Mouse (Mus musculus) forebrain, embryonic 14.5 days (tissue): Measurements from ENCODE around the gene Cacna1e. TPM values are rescaled to one million over a fixed set of nuclear protein-coding genes. Genes with fewer than 3 reads are reported as not detected.

Experiments
- ATAC-seq: fragments of 200-750 bp; cut with Nextera tagmentation; 2 replicates; pipeline ENCODE4 v1.8.0; 2017; ENCODE audit warnings: mild to moderate bottlenecking, moderate library complexity
- DNase-seq: peaks from one replicate; pipeline ENCODE4 v3.0.0-alpha.2; 2015; ENCODE audit warnings: low spot score
- H3K27ac ChIP-seq: fragments of 300-500 bp; sonication (generic); 2 replicates; pipeline ENCODE4 v1.5.1; 2014; ENCODE audit warnings: low read depth, mild to moderate bottlenecking, control low read depth, low read length, moderate library complexity
- H3K27me3 ChIP-seq: fragments of 300-500 bp; sonication (generic); replicated peaks from 2 replicates; pipeline ENCODE4 v1.6.1; 2014; ENCODE audit warnings: low read length, control low read depth, mixed read lengths; ENCODE audit not compliant: control insufficient read depth, insufficient read depth
- H3K36me3 ChIP-seq: fragments of 300-500 bp; sonication (generic); 2 replicates; pipeline ENCODE4 v1.6.1; 2014; ENCODE audit warnings: low read length, control low read depth; ENCODE audit not compliant: control insufficient read depth, insufficient read depth
- H3K4me1 ChIP-seq: fragments of 300-500 bp; sonication (generic); 2 replicates; pipeline ENCODE4 v1.6.1; 2014; ENCODE audit warnings: antibody characterized with exemption, low read length, control low read depth; ENCODE audit not compliant: control insufficient read depth, insufficient read depth
- H3K4me2 ChIP-seq: fragments of 300-500 bp; sonication (generic); 2 replicates; pipeline ENCODE4 v1.6.1; 2014; ENCODE audit warnings: mild to moderate bottlenecking, control low read depth, low read length
- H3K4me3 ChIP-seq: fragments of 300-500 bp; sonication (generic); 2 replicates; pipeline ENCODE4 v1.5.1; 2014; ENCODE audit warnings: low read depth, low read length, control low read depth
- H3K9ac ChIP-seq: fragments of 300-500 bp; sonication (generic); 2 replicates; pipeline ENCODE4 v1.6.1; 2014; ENCODE audit warnings: mild to moderate bottlenecking, low read length, control low read depth, moderate library complexity
- H3K9me3 ChIP-seq: fragments of 300-500 bp; sonication (generic); replicated peaks from 2 replicates; pipeline ENCODE4 v1.6.1; 2016; ENCODE audit warnings: low read length, control low read depth, mixed read lengths; ENCODE audit not compliant: control insufficient read depth
- WGBS: fragments of 180-500 bp; shearing (Covaris S2); extraction: QIAGEN DNeasy Blood & Tissue Kit; methylation state at CpG from one replicate; pipeline ENCODE4 v1.1.7; 2014; 5-methylcytosine and 5-hydroxymethylcytosine counted together
- polyA plus RNA-seq: library from polyadenylated mRNA; unstranded; fragments of >200 nt; fragmentation: Nextera tagmentation; extraction: Ambion mirVana; gene quantifications from 2 replicates; pipeline ENCODE4 v1.2.1, GENCODE M21; 2014

The Cacna1e gene
- polyA plus RNA-seq, 1 experiment from 2014 or later = 6.7 TPM

- H3K27me3 ChIP-seq = no peaks in the 10 kb centered on the region
- H3K9me3 ChIP-seq = no peaks in the 10 kb centered on the region
- 92% methylated on average over 3 of the region's 3 CpGs for WGBS
- H3K9ac ChIP-seq = no peak overlapping the region
- ATAC-seq (no peak), DNase-seq (no peak)
- no peaks in the 10 kb centered on the region for H3K4me1 ChIP-seq
- H3K4me3 ChIP-seq = no peak overlapping the region
- no peak overlapping the region for H3K4me2 ChIP-seq
- no peaks in the 10 kb centered on the region for H3K36me3 ChIP-seq
- no peak overlapping the region for H3K27ac ChIP-seq
These were observed 135.8 kb downstream of the Cacna1e start for GRCm38 (mm10) chr1:154748531-154748930.

GRCm38 (mm10) chr1:154745241-154745640 is 139.1 kb downstream of the Cacna1e start:
- Histone ChIP-seq H3K9ac (no peak overlapping the region), H3K9me3 (no peaks in the 10 kb centered on the region), H3K27ac (no peak overlapping the region), H3K36me3 (no peaks in the 10 kb centered on the region), H3K4me1 (no peaks in the 10 kb centered on the region), H3K4me3 (no peak overlapping the region), H3K27me3 (no peaks in the 10 kb centered on the region), H3K4me2 (no peak overlapping the region)
- WGBS = 88% methylated on average over 6 of the region's 6 CpGs
- ATAC-seq (no peak), DNase-seq (no peak)

DNA sequence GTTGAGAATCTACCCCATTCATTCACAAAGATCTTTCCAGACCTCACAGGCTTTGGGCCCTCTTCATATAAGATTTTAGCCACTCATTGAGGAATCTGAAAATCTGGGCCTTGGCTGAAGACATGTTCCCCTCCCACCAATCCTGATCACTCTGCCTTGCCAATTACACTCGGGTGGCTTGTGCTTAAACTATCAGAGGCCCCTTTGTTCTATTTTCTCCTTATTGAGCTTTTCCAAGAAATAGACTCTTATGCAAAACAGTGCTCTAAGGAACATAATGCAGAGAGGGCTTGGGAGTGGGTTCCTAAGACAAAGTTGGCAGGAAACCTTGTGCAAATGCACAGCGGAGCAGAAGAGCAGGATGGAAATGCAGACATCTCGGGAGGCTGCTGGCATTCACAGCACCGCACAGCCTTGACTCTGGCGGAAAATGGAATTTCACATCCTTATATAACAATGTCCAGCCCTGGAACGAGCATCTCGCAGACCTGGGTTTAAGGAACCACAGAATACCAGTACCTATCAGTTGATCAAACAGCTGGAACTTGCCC is 153.8 kb downstream of the Cacna1e start:
- no peaks in the 10 kb centered on the region for H3K36me3 ChIP-seq
- DNase-seq = peak; percentile 76
- H3K9me3 ChIP-seq = no peaks in the 10 kb centered on the region
- ATAC-seq = peak; percentile 42; the same call in 1 of the 2 replicates
- no peak overlapping the region for H3K4me3 ChIP-seq
- H3K27me3 ChIP-seq = peaks cover 11% of the 10 kb centered on the region
- H3K9ac ChIP-seq = no peak overlapping the region
- peaks cover 6% of the 10 kb centered on the region for H3K4me1 ChIP-seq
- H3K4me2 ChIP-seq = no peak overlapping the region
- 13% methylated on average over 7 of the region's 7 CpGs for WGBS
- no peak overlapping the region for H3K27ac ChIP-seq

DNA sequence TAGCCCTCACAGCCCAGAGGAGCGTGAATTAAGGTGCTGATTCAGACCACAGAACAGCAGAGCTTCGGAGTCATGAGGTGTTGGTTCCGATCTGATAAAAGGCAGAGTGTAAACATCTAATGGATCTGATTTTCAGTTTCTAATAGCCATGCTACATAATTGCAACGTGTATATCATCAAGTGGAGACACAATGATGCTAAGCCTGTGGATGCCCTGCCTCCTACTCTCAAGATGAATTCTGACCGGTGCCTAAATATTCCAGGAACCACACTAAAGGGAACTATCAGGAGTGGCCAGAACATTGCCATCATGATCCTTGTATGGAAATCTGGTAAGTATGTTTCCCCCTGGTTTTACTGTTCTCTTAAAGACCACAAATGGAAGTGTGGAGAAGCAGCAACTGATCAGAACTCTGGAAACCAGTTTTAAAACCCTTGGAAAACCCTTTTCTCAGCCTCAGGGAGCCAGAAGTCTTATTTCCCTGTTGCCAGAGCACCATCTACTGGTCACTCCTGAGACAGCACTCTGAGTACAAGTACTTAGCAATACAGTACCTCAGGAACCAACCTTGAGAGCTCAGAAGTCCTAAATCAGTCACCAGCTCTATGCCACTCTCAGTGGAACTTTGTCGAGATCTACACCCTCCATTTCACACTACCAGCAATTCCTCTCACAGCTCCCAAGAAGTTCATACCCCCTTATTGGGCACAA is 154.9 kb downstream of the Cacna1e start:
- H3K4me3 ChIP-seq = no peak overlapping the region
- H3K4me2 ChIP-seq = no peak overlapping the region
- ATAC-seq (peak; percentile 38), DNase-seq (peak; percentile 95)
- H3K9me3 ChIP-seq = no peaks in the 10 kb centered on the region
- no peaks in the 10 kb centered on the region for H3K36me3 ChIP-seq
- H3K9ac ChIP-seq = no peak overlapping the region
- H3K27ac ChIP-seq = no peak overlapping the region
- peaks cover 12% of the 10 kb centered on the region for H3K4me1 ChIP-seq
- peaks cover 21% of the 10 kb centered on the region for H3K27me3 ChIP-seq
- 65% methylated on average over 6 of the region's 6 CpGs for WGBS

GRCm38 (mm10) chr1:154728682-154729081 is 155.6 kb downstream of the Cacna1e start:
- Histone ChIP-seq H3K27me3 (peaks cover 23% of the 10 kb centered on the region), H3K4me2 (no peak overlapping the region), H3K4me3 (no peak overlapping the region), H3K9me3 (no peaks in the 10 kb centered on the region), H3K27ac (no peak overlapping the region), H3K9ac (no peak overlapping the region), H3K36me3 (no peaks in the 10 kb centered on the region), H3K4me1 (peaks cover 16% of the 10 kb centered on the region)
- 50% methylated on average over 5 of the region's 5 CpGs for WGBS
- ATAC-seq (no peak), DNase-seq (no peak)

DNA sequence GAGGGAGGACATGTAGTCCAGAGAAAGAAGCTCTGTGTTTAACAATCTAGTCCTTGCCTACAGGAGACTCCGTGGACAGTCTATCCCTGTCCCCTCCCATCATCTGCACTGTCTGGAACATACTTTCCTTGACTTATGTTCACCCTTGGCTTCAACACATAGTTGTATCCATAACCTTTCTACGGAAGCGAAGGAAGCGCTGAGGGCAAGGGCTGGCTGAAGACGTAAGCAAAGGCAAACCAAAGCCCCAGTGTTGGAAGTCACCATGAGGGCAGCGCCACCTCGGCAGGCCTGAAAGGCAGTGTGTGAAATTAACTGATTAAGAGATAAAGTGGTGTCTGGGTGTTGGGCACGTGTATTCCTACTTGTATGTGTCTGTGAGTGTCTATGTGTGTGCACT is 156.6 kb downstream of the Cacna1e start:
- no peaks in the 10 kb centered on the region for H3K36me3 ChIP-seq
- H3K27me3 ChIP-seq = peaks cover 23% of the 10 kb centered on the region
- H3K9me3 ChIP-seq = no peaks in the 10 kb centered on the region
- no peak overlapping the region for H3K27ac ChIP-seq
- WGBS = 90% methylated on average over 8 of the region's 8 CpGs
- no peak overlapping the region for H3K9ac ChIP-seq
- peaks cover 16% of the 10 kb centered on the region for H3K4me1 ChIP-seq
- ATAC-seq (no peak), DNase-seq (no peak)
- H3K4me3 ChIP-seq = no peak overlapping the region
- no peak overlapping the region for H3K4me2 ChIP-seq

GRCm38 (mm10) chr1:154726361-154727161 is 157.7 kb downstream of the Cacna1e start:
- Histone ChIP-seq H3K27ac (0 out of 2 replicates have a peak overlapping the region, but pooled peaks have one; percentile 15), H3K4me1 (peaks cover 16% of the 10 kb centered on the region), H3K27me3 (peaks cover 23% of the 10 kb centered on the region), H3K4me2 (peak overlapping the region; percentile 74), H3K36me3 (no peaks in the 10 kb centered on the region), H3K4me3 (peak overlapping the region; percentile 41), H3K9ac (peak overlapping the region; percentile 57), H3K9me3 (no peaks in the 10 kb centered on the region)
- WGBS = under 1% methylated on average over 45 of the region's 45 CpGs
- peak; percentile 53 for ATAC-seq
- DNase-seq = peak; percentile 76

DNA sequence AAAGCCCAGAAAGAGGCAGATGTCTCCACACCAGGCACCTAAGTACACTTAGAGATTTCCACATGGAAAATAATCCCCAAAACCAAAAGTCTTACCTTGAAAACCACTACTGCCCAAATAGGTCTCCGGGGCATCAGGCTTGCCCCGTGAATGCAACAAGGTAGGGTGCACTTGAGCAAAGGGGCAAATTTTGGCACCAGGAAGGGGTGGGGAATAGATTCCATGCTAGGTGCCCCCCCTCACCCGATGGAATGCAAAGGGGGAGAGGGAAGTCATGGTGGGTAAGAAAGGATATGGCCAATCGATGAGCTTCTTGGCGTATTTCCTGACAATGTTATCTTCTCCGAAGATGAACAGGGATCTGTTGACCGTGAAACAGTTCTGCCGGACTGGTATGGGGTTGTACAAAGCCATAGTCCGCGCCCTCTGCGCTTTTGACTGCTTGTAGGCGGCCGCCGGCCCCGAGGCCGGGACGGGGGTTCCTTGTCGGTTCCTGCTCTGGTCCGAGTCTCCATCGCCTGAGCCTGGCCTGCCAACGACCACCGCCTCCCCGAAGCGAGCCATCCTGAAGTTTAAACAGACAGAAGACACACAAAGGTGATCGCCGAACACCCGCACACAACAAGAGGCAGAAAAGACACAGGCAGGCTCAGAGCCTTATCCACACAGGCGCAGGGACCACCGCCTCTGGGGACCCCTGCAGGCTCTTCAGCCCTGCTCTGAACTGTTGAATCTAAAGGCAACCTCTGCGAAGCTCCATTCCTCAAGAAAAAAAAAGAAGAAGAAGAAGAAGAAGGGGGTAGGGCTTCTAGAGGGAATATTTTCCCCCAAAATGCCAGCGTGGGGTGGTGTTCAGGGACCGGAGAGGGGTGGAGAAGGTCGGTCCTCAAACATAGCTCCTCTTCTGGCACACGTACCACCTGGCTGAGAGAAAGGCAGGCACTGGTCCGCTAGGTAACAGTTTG is 158.7 kb downstream of the Cacna1e start:
- peaks cover 16% of the 10 kb centered on the region for H3K4me1 ChIP-seq
- peak overlapping the region; percentile 57 for H3K9ac ChIP-seq
- peaks cover 23% of the 10 kb centered on the region for H3K27me3 ChIP-seq
- H3K4me3 ChIP-seq = peak overlapping the region; percentile 41
- H3K36me3 ChIP-seq = no peaks in the 10 kb centered on the region
- no peak overlapping the region for H3K27ac ChIP-seq
- DNase-seq = no peak
- peak overlapping the region; percentile 74 for H3K4me2 ChIP-seq
- H3K9me3 ChIP-seq = no peaks in the 10 kb centered on the region
- 17% methylated on average over 35 of the region's 35 CpGs for whole genome bisulfite sequencing
- no peak for ATAC-seq
